Mouse (Mus musculus) hindbrain, embryonic 13.5 days (tissue): ENCODE data around the gene Crnn. TPM values are rescaled to one million over a fixed set of nuclear protein-coding genes. Genes with fewer than 3 reads are reported as not detected.

Experiments
- polyA plus RNA-seq: library from polyadenylated mRNA; unstranded; fragments of >200 nt; fragmentation: Nextera tagmentation; extraction: Ambion mirVana; gene quantifications from 2 replicates; pipeline ENCODE4 v1.2.1, GENCODE M21; 2015

Crnn gene
- polyA plus RNA-seq, 1 experiment from 2014 or later: not detected

Other genes with a start within 250 kb of the Crnn start
- gene Lce3a, start 218.6 kb upstream of the Crnn start, polyA plus RNA-seq: not detected in 2 replicates
- gene Lce3b, start 211.8 kb upstream of the Crnn start, polyA plus RNA-seq: not detected in 2 replicates
- gene Lce3c, start 200.3 kb upstream of the Crnn start, polyA plus RNA-seq: not detected in 2 replicates
- not detected in 2 replicates for gene Lce3d, start 187.4 kb upstream of the Crnn start, polyA plus RNA-seq
- not detected in 2 replicates for gene Lce3e, start 177.7 kb upstream of the Crnn start, polyA plus RNA-seq
- gene Lce3f, start 152.6 kb upstream of the Crnn start, polyA plus RNA-seq: not detected in 2 replicates
- 1.1 and 1.6 TPM in 2 replicates for gene Crct1, start 129.1 kb upstream of the Crnn start, polyA plus RNA-seq
- gene Lce1m, start 125.7 kb upstream of the Crnn start, polyA plus RNA-seq: not detected in 2 replicates
- gene Gm4858, start 76.0 kb upstream of the Crnn start, polyA plus RNA-seq: not detected in 2 replicates
- not detected in 2 replicates for gene Flg2, start 52.5 kb downstream of the Crnn start, polyA plus RNA-seq
- gene Flg, start 128.7 kb downstream of the Crnn start, polyA plus RNA-seq: not detected in 2 replicates
- not detected in 2 replicates for gene Hrnr, start 175.0 kb downstream of the Crnn start, polyA plus RNA-seq
- not detected in 2 replicates for gene Rptn, start 248.9 kb downstream of the Crnn start, polyA plus RNA-seq